Mouse (Mus musculus) spleen, postnatal 4 days (tissue): ENCODE results near the gene Otub2.

ENCODE experiments used
- DNase-seq, 2 experiments: peaks; one replicate each; pipeline ENCODE4 v3.0.0; 2022; ENCODE audit warnings: low spot score in 2 of 2

The Otub2 gene

DNA sequence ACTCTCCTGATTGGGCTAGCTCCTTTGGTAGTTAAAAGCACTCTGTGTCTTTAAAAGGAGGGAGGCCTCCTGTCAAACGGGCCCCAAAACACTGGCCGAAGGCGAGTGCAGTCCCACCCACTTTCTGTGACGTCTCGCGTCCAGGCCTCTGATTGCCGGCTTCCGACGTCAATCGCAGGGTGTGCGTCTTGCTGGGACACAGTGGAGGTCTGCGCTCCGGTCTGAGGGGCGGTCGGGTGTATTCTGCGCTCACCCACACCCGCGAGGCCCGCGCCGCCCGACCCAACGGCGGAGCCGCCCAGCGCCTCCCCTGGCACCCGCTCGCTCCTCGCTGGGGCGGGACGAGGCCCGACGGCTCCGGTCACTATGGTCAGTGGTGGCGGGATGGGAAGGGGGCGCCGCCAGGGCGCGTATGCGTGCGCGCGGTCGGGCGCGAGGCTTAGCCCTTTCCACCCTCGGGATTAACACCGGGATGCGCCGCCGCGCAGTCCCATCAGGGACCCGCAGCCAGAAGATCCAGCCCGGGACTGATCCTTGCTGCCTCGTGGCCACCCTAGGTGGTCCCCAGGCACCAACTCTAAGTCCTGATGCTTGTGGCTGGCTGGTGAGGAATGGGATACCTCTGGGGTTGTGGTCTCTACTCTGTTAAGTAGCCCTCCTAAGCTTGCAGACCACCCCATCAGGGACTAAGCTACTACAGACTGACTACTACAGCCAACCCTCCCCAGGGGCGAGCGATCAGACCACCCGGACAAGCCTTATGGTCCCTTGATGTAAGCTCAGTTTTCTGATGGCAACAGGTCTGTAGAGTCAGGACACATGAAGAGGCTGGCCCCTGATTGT lies at the start of gene Otub2:
Gene Otub2 (plus strand): TSS at position 178 of the 843 bp plus-strand sequence.
- peak; percentile 95 to 96 for DNase-seq

- peak; percentile 60 to 79 for DNase-seq
Measured at GRCm38 (mm10) chr12:103341212-103341611, 47.3 kb upstream of the Otub2 start.

- DNase-seq = peak; percentile 70 to 80
Measured at GRCm38 (mm10) chr12:103343456-103343855, 45.0 kb upstream of the Otub2 start.

- DNase-seq = no peak
Measured at GRCm38 (mm10) chr12:103344934-103345333, 43.5 kb upstream of the Otub2 start.

- no peak for DNase-seq
Measured at GRCm38 (mm10) chr12:103346945-103347344, 41.5 kb upstream of the Otub2 start.

DNA sequence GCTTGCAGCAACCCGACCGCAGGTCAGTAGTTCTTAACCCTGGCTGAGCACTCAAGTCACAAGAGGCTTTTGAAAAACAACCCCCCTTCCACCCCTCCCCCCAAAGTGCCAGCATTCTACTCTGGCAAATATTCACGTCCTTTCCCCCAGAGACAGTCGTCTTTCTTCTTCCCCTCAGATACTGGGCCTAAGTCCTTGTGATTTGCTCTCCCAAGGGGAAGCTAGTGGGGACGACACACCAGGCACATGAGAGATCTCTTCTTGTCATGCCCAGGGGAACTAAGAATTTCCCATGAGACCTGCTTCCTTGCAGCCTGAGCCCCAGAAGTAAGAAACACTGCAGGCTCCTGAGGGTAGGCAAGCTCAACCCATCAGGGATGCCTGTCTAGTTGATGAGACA lies 41.1 kb upstream of the Otub2 start:
- DNase-seq = no peak

- DNase-seq = peak; percentile 75 to 92
Measured at GRCm38 (mm10) chr12:103348506-103348905, 40.0 kb upstream of the Otub2 start.

DNA sequence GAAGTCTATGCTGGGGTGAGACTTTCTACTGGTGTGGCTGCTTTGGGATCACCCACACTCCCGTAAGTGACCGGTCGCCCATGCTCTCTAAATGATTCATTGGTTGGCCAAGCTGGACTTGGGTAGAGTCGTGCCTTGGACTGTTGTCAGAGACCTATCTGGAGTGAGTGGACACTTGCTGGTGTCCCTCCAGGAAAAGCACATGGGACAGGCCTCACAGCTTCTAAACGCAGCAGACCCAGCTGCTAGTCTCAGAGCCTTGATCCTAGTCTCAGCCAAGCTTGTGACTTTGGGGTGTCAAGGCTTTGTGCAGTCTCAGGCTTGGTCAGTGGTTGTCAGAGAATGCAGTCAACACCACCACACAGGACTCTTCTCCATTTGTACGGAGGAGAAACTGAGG lies 35.7 kb upstream of the Otub2 start:
- DNase-seq = no peak

- no peak for DNase-seq
Measured at GRCm38 (mm10) chr12:103353538-103353937, 34.9 kb upstream of the Otub2 start.

DNA sequence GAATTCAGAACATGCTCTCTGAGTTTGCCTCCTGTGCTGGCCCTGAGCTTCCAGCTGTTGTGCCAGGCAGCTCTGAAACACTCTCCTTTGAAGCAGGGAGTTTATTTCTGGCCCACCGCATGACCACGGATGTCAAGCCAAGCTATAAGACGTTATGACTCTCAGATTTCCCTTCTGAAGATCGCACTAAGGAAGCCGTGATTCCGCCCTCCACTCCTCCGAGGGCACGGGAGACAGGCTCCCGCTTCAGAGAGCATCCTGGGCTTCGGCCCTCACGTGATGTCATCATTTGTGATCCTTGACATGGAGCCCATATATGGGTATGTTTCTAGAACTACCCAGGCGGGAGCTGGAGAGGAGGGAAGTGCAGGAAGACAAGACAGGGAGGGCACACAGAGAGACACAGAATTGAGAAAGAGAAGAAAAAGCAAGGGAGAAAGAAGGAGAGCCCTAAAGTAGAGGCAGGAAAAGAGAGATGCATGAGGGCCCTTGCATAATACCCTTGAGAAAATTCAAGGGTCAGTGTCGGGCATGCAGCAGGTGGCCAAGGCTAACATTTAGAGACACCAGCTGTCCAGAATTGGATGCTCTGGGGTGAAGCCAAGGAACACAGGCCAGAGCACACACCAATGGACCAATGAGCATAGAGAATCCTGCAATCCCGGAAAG lies 32.6 kb upstream of the Otub2 start, which contains the start of gene Asb2:
Gene Asb2 (minus strand): TSS at position 256 of the 669 bp plus-strand sequence.
- DNase-seq = no peak

DNA sequence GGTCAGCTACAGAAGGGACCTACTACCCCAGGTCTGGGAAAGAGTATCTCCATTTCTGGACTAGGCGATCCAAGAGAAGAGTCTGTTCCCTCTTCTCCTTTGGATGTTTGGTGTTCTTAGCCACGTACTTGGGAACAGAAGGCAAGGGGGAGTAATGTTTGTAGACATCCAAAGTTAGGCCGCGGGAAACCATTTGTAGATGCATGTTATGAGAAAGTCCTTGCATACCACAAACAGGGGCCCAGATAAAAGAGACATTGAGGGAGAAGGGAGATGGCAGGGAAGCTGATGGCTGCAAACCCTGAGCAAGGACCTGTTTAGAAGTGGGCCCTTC lies 32.1 kb upstream of the Otub2 start:
- DNase-seq = no peak

DNA sequence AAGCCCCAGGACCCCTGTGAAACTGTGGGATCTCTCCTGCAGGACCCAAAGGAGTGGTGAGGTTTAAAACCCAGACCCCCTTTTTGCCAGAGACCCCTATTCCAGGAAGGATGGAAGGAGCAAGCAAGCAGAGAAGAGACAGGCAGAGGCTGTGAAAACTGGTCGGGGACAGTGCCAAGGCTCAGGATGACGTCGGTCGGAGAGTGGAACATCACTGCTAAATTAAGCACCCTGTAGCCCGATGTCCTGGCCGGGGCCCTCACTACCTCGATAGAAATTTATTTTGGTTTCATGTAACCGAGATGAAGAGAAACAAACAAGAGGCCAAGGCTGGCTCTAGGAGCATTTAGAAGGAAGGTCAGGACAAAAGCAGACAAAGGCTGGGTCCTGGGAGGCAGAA lies 30.3 kb upstream of the Otub2 start:
- no peak for DNase-seq

DNA sequence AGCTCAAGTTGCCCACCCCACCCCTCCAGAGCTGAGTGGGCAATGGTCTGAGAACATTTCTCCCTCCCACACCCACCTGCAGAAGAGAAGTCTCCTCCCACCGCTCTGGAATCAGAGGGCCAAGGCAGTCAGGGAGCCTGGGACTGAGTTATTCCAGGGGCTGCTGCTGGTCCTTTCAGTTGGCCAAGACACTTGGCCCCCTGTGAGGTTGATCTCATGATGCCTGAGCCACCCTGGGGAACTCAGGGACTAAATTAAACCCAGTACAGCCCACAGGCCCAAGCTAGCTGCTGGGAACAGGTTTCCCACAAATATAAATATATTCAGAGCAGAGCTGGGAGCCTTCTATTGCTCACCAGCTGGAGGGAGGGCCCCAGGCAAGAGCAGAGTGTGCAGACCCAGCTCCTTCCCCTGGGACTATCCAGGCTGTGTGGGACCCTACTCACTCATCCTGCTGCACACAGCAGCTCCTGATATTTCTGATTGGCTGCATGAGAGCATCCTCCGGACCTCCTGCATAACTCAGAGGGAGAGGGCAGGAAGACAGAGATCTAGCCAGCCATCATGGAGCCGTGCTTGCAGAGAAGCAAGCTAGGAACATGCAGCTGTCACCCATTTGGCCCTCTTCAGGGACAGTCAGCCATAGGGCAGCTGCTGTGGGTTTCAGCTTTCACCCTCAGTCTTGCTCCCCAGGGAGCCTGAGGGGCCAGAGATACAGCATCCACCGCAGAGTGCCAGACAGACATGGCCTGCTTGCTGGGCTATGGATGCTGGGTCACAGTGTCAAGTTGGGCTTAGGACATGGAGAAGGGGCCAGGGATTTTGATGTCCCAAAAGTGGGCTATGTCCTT lies 29.3 kb upstream of the Otub2 start:
- DNase-seq = peak in 1 of 2 experiments; percentile 39

DNA sequence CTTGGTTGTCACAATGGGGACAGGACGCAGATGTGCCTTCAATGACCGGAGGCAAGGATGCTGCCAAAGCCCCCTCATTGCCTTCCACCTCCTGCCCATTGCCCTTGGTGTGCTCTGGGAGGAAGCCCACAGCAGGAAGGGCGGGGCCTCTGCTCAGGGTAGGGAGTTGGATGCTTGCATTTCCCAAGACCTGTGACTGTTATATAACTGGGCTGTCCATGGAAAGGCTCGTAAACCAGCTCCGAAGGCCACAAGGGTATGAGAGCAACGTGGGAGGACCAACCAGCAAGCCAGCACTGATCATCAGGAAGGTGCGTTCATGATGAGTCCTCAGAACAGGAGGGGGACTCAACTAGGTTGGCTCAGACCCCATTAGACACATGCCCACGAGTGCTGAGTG lies 27.7 kb upstream of the Otub2 start:
- DNase-seq = no peak

DNA sequence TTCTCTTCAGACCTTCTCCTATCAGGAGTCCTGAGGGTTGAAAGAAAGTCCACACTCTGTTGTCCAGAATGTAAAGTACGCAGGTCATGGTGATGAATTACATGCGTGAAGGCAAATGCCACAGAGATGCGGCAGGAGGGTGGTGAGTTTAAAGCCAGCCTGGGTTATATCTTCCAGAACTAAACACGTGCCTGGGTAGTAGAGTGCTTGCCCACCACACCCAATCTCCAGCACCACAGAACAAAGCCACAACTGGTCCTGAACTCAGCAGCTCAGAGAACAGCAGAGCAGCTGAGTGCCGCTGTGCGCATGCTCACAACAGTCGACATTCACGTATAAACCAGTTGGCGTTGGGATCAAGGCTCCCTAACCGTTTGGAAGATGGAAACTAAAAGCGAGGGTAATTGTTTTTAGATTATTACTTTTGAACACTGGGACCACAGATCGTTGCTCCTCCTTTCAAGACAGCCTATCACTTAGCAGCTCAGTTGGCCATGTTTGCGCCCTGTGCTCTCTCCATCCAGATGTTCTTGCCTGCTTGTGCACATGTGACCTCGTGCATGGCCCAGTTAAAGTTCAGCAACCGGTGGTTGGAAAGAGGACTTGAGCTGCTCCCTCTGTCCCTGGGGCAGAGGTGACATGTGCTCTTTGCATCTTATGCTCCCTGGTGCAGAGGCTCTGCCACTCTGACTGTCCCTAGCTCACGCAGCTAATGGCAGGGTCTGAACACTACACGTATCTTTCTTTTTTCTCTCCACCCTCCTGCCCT lies 26.8 kb upstream of the Otub2 start:
- DNase-seq = no peak

- DNase-seq = no peak
Measured at GRCm38 (mm10) chr12:103362336-103362735, 26.1 kb upstream of the Otub2 start.

DNA sequence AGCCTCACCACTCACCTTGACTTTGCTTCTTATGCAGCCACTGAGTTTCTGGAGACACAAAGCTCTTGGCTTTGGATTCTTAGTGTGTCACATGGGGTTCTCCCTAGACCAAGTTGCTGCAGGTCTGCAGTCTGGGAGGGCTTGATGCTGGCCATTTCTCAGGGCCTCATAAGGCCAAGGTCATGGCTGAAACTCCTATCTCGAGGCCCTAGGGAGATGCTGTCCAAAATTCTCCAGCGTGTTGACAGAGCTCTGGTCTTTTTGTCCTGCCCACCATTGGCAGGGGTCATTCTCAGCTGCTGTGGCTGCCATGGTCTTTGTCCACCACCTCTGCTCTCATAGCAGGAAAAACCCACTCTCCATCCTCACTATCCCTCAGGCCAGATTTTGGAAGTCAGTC lies 21.3 kb upstream of the Otub2 start:
- no peak for DNase-seq

DNA sequence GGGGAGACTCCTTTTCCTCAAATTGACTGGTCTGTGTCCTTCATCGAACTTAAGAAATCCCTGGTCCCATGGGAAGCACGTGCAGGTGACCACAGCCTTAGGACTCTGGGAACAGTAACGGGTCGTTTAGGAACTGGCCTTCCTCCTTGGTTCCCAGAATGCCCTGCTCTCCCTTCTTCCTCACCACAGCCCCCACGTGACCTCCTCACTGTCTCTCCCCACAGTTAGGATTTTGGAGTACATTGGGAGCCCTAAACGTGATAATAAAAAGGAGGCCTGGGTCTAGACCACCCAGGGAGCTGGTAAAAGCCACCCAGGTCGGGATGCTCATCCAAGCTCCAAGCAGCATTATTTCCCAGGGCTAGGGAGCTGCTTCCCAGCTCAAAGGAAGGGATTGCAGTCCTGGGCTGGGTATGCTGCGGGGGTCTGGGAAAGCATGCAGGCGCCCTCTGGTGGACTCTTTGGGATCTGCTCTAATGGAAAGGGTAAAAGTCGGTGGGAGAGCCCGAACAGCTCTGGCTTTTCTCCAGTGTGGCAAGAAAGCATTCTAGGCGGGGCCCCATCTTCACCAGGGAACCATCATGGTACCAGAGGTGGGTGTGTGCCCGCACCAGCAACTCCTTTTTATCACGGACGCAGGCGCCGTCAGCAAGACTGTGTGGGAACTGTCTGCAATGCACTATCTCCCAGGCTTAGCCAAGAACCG lies 20.7 kb upstream of the Otub2 start:
- DNase-seq = peak; percentile 70 to 90

DNA sequence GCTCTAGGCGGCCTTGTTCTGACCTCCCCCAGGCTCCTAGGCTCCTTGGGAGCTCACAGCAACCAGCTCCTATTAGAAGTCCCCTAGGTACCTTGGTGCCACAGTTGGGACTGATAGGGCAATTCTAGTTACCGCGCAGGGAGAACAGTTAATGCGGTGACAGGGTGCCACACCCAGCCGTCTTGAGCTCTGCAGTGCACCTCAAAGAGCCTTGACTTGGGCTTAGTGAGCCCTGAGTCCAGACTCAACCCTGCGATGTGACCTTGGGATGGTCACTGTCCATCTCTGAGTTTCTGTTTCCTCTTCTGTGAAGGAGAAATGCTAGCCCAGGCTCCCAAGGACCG lies 20.2 kb upstream of the Otub2 start:
- no peak for DNase-seq

GRCm38 (mm10) chr12:103368777-103369176 lies 19.7 kb upstream of the Otub2 start:
- no peak for DNase-seq

DNA sequence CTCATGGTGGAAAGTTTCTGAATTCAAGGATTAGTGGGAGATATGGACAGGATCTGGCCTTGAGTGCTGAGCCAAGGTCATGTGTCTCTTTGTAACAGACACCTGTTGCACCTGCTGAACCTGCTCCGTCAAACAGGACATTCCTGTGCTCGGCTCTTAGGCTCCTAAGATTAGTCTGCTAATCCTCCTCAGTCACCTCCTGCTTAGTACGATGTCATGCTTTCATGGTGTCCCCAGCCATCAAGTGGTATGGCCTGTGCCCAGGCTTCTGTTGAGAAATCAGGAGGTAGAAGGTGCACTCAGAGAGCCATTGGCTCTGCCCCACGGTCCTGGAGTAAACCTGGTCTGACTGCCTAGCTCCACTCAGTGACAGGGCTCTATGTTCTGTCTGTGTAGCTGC lies 17.6 kb upstream of the Otub2 start:
- DNase-seq = no peak
